Comparison of ENCODE assay signal across 28 mouse cellular contexts in genomic region chr11:24750144-24750779, GRCm38 (mm10).
A peak's percentile ranks its signal among the peaks of the same experiment; 100 is the strongest.
DNase-seq lines count a peak whose midpoint lies in the region; ATAC-seq and TF ChIP-seq lines count a peak whose summit lies in the region.
"Had no signal": no experiment of that assay in that cellular context is flagged by ENCODE, and none has a peak within 500 bp of the region (broad histone marks: within the 10 kb centered on the region; RNA-seq: fewer than 3 reads in every experiment).

No protein-coding gene starts in this region.

- ATAC-seq in forebrain, postnatal 0 days = no peak
- no peak for ATAC-seq in forebrain, embryonic 13.5 days
- peak; percentile 57; the same call in 1 of the 2 replicates for ATAC-seq in heart, postnatal 0 days (ENCODE audit: insufficient read depth, low read depth)
- peak; percentile 68; the same call in 1 of the 2 replicates for ATAC-seq in limb, embryonic 13.5 days (ENCODE audit: low FRiP score, low read depth)
- ATAC-seq: activated CD4-positive, CD25-positive, alpha-beta regulatory T cell, adult 4 months; hindbrain, embryonic 16.5 days; lung, postnatal 0 days; midbrain, embryonic 16.5 days had no signal

- H3K27ac ChIP-seq in forebrain, postnatal 0 days (ENCODE audit: low read depth, low read length) = no peak overlapping the region; the same call in 1 of the 2 replicates
- H3K27ac ChIP-seq in forebrain, embryonic 13.5 days = no peak overlapping the region
- no peak overlapping the region for H3K27ac ChIP-seq in heart, postnatal 0 days (ENCODE audit: low read depth)
- H3K27ac ChIP-seq in limb, embryonic 13.5 days = peak overlapping the region; percentile 11; the same call in 1 of the 2 replicates
- H3K27ac ChIP-seq: embryonic facial prominence, embryonic 13.5 days; forebrain, embryonic 12.5 days; hindbrain, embryonic 10.5 days; kidney, embryonic 15.5 days; midbrain, embryonic 10.5 days; neural tube, embryonic 13.5 days had no signal

- peak; percentile 16 for DNase-seq in forebrain, postnatal 0 days
- peak; percentile 24 for DNase-seq in heart, adult 8-10 months (ENCODE audit: low spot score)
- no peak for DNase-seq in heart, postnatal 25 days (ENCODE audit: low spot score)
- peak; percentile 26 for DNase-seq in heart, postnatal 0 days (ENCODE audit: low spot score)
- no peak for DNase-seq in cerebellum, postnatal 10 days
- DNase-seq: adrenal gland, adult 8-10 months; cerebellum, adult 18-20 months; cerebellum, postnatal 25 days; embryo, embryonic 11 days; gastrocnemius, postnatal 25 days; kidney, adult 11 months; kidney, postnatal 36 days; layer of hippocampus, postnatal 36 days; thymus, postnatal 25 days had no signal

- H3K4me1 ChIP-seq in forebrain, postnatal 0 days (ENCODE audit: insufficient read depth) = no peaks in the 10 kb centered on the region
- no peaks in the 10 kb centered on the region for H3K4me1 ChIP-seq in forebrain, embryonic 13.5 days
- no peaks in the 10 kb centered on the region for H3K4me1 ChIP-seq in heart, postnatal 0 days (ENCODE audit: control insufficient read depth, insufficient read depth)
- H3K4me1 ChIP-seq in limb, embryonic 13.5 days = peaks cover 18% of the 10 kb centered on the region
- H3K4me1 ChIP-seq: embryonic facial prominence, embryonic 13.5 days; forebrain, embryonic 12.5 days; hindbrain, embryonic 10.5 days; midbrain, embryonic 10.5 days had no signal

- H3K9ac ChIP-seq in forebrain, postnatal 0 days = no peak overlapping the region
- no peak overlapping the region for H3K9ac ChIP-seq in forebrain, embryonic 13.5 days
- H3K9ac ChIP-seq in heart, postnatal 0 days (replicated peaks; ENCODE audit: low read depth, low read length) = no peak overlapping the region
- H3K9ac ChIP-seq in limb, embryonic 13.5 days = no peak overlapping the region
- H3K9ac ChIP-seq: embryonic facial prominence, embryonic 13.5 days; forebrain, embryonic 12.5 days; kidney, embryonic 15.5 days; neural tube, embryonic 13.5 days had no signal

- H3K9me3 ChIP-seq in forebrain, postnatal 0 days (ENCODE audit: low read length) = no peaks in the 10 kb centered on the region
- no peaks in the 10 kb centered on the region for H3K9me3 ChIP-seq in forebrain, embryonic 13.5 days (replicated peaks)
- H3K9me3 ChIP-seq in heart, postnatal 0 days (replicated peaks; ENCODE audit: control insufficient read depth, low read length) = no peaks in the 10 kb centered on the region
- no peaks in the 10 kb centered on the region for H3K9me3 ChIP-seq in limb, embryonic 13.5 days
- H3K9me3 ChIP-seq: embryonic facial prominence, embryonic 13.5 days; forebrain, embryonic 12.5 days; hindbrain, embryonic 10.5 days; kidney, embryonic 15.5 days; midbrain, embryonic 10.5 days; neural tube, embryonic 13.5 days had no signal

- no peak overlapping the region for H3K4me2 ChIP-seq in forebrain, postnatal 0 days (ENCODE audit: low read depth)
- no peak overlapping the region for H3K4me2 ChIP-seq in forebrain, embryonic 13.5 days
- H3K4me2 ChIP-seq in heart, postnatal 0 days (ENCODE audit: low read depth, low read length) = no peak overlapping the region
- peak overlapping the region; percentile 34 for H3K4me2 ChIP-seq in limb, embryonic 13.5 days (replicated peaks)
- H3K4me2 ChIP-seq: embryonic facial prominence, embryonic 13.5 days; forebrain, embryonic 12.5 days; kidney, embryonic 15.5 days; neural tube, embryonic 13.5 days had no signal

- intact Hi-C loops in heart, postnatal 25 days (cut with DNase I) = no loop called here

- 48% methylated on average over 7 of the region's 7 CpGs for WGBS in forebrain, postnatal 0 days
- 64% methylated on average over 7 of the region's 7 CpGs for WGBS in forebrain, embryonic 13.5 days
- 23% methylated on average over 7 of the region's 7 CpGs for WGBS in heart, postnatal 0 days
- WGBS in limb, embryonic 13.5 days = 10% methylated on average over 7 of the region's 7 CpGs

- no peak for TF ChIP-seq CTCF in forebrain, postnatal 0 days (IDR thresholded peaks at IDR 0.05; ENCODE audit: low read depth)
- TF ChIP-seq CTCF in heart, postnatal 0 days (IDR thresholded peaks at IDR 0.05; ENCODE audit: low read depth) = no peak

- H3K27me3 ChIP-seq in forebrain, postnatal 0 days (ENCODE audit: insufficient read depth, low read length) = no peaks in the 10 kb centered on the region
- H3K27me3 ChIP-seq in forebrain, embryonic 13.5 days = no peaks in the 10 kb centered on the region
- H3K27me3 ChIP-seq in heart, postnatal 0 days (ENCODE audit: control insufficient read depth, insufficient read depth, low read length) = no peaks in the 10 kb centered on the region
- H3K27me3 ChIP-seq in limb, embryonic 13.5 days = no peaks in the 10 kb centered on the region
- H3K27me3 ChIP-seq: embryonic facial prominence, embryonic 13.5 days; forebrain, embryonic 12.5 days; kidney, embryonic 15.5 days; neural tube, embryonic 13.5 days had no signal

- H3K4me3 ChIP-seq in forebrain, postnatal 0 days (ENCODE audit: low read depth, low read length) = no peak overlapping the region
- no peak overlapping the region for H3K4me3 ChIP-seq in forebrain, embryonic 13.5 days
- H3K4me3 ChIP-seq in heart, postnatal 0 days (ENCODE audit: low read depth, low read length) = no peak overlapping the region
- H3K4me3 ChIP-seq in limb, embryonic 13.5 days = no peak overlapping the region
- H3K4me3 ChIP-seq: embryonic facial prominence, embryonic 13.5 days; erythroblast, embryonic 14.5 days; forebrain, embryonic 12.5 days; hindbrain, embryonic 10.5 days; kidney, embryonic 15.5 days; midbrain, embryonic 10.5 days; myocyte; neural tube, embryonic 13.5 days had no signal

- H3K36me3 ChIP-seq in forebrain, postnatal 0 days (ENCODE audit: insufficient read depth) = no peaks in the 10 kb centered on the region
- no peaks in the 10 kb centered on the region for H3K36me3 ChIP-seq in forebrain, embryonic 13.5 days (ENCODE audit: poor library complexity, severe bottlenecking)
- no peaks in the 10 kb centered on the region for H3K36me3 ChIP-seq in heart, postnatal 0 days (replicated peaks; ENCODE audit: control insufficient read depth, insufficient read depth, low read length)
- no peaks in the 10 kb centered on the region for H3K36me3 ChIP-seq in limb, embryonic 13.5 days
- H3K36me3 ChIP-seq: embryonic facial prominence, embryonic 13.5 days; forebrain, embryonic 12.5 days; hindbrain, embryonic 10.5 days; kidney, embryonic 15.5 days; midbrain, embryonic 10.5 days; neural tube, embryonic 13.5 days had no signal

- 0 out of 2 replicates have a peak, but pooled peaks have one; percentile 36 for TF ChIP-seq EP300 in heart, postnatal 0 days (IDR thresholded peaks at IDR 0.05; ENCODE audit: low read depth)

Comparison
In these comparisons a context has a peak if more than half of its experiments do, and no peak if none do; other contexts are left out.
1. DNase-seq: peak in forebrain, postnatal 0 days (single experiment), heart, adult 8-10 months (single experiment) and heart, postnatal 0 days (single experiment); none in heart, postnatal 25 days (single experiment) and cerebellum, postnatal 10 days (0 of 2).
2. ATAC-seq: peak in heart, postnatal 0 days (single experiment) and limb, embryonic 13.5 days (single experiment); none in forebrain, postnatal 0 days (single experiment) and forebrain, embryonic 13.5 days (single experiment).